Mouse (Mus musculus) heart, postnatal 0 days (tissue): ENCODE data around the gene Adssl1.

Experiments
- CTCF ChIP-seq: IDR thresholded peaks from 2 replicates; pipeline ENCODE4 v1.5.1; 2016; ENCODE audit warnings: antibody characterized with exemption, control low read depth, low read depth
- EP300 ChIP-seq: IDR thresholded peaks from 2 replicates; pipeline ENCODE4 v1.6.1; 2016; ENCODE audit warnings: antibody characterized with exemption, low read depth

- TF ChIP-seq CTCF (no peak), EP300 (no peak)
These were observed 10.2 kb downstream of the Adssl1 start for GRCm38 (mm10) chr12:112630029-112630428.
